Comparison of ENCODE assay signal across 20 mouse cellular contexts in the genomic region with DNA sequence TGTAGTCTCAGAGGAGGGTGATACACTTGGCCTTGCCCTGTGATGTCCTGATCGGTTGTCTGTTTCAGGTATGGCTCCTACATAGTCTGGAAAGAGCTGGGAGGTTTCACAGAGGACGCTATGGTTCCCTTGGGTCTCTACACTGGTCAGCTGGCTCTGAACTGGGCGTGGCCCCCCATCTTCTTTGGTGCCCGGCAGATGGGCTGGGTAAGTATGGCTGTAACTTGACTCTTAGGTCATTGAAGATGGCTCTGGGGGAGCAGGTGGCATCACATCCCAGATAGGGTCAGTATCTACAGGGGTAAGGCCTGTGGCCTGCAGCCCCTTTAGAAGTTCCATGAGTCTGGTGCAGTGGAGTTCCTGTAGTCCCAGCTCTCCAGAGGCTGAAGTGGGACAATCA. TPM values are rescaled to one million over a fixed set of nuclear protein-coding genes. Genes with fewer than 3 reads are reported as not detected.
"Had no signal": no experiment of that assay in that cellular context is flagged by ENCODE, and none has a peak within 500 bp of the region (broad histone marks: within the 10 kb centered on the region; RNA-seq: fewer than 3 reads in every experiment).

No protein-coding gene starts in this region.

- DNase-seq: kidney, postnatal 10 days; layer of hippocampus, postnatal 36 days; left cerebral cortex, postnatal 4 days; lung, postnatal 10 days; midbrain, embryonic 14.5 days; retina, postnatal 1 day; right cerebral cortex, postnatal 25 days; thymus, adult 18-20 months; thymus, postnatal 36 days had no signal

- H3K4me3 ChIP-seq: kidney, embryonic 15.5 days; limb, embryonic 12.5 days; limb, embryonic 15.5 days; lung, embryonic 15.5 days; megakaryocyte, embryonic 14.5 days; midbrain, embryonic 10.5 days; neural tube, embryonic 13.5 days had no signal

- H3K9ac ChIP-seq: kidney, embryonic 15.5 days; limb, embryonic 12.5 days; limb, embryonic 15.5 days; liver, embryonic 14.5 days; lung, embryonic 15.5 days; neural tube, embryonic 13.5 days had no signal

- H3K27me3 ChIP-seq: kidney, embryonic 15.5 days; limb, embryonic 12.5 days; limb, embryonic 15.5 days; lung, embryonic 15.5 days; megakaryocyte, embryonic 14.5 days; neural tube, embryonic 13.5 days had no signal

- ATAC-seq: intestine, embryonic 16.5 days had no signal

- H3K4me1 ChIP-seq: kidney, embryonic 15.5 days; limb, embryonic 12.5 days; limb, embryonic 15.5 days; lung, embryonic 15.5 days; neural tube, embryonic 13.5 days had no signal

- H3K27ac ChIP-seq: kidney, embryonic 15.5 days; limb, embryonic 12.5 days; limb, embryonic 15.5 days; liver, embryonic 14.5 days; lung, embryonic 15.5 days; midbrain, embryonic 10.5 days; neural tube, embryonic 13.5 days had no signal

- H3K9me3 ChIP-seq: kidney, embryonic 15.5 days; limb, embryonic 12.5 days; limb, embryonic 15.5 days; lung, embryonic 15.5 days; megakaryocyte, embryonic 14.5 days; midbrain, embryonic 10.5 days; neural tube, embryonic 13.5 days had no signal

- H3K4me2 ChIP-seq: kidney, embryonic 15.5 days; limb, embryonic 12.5 days; limb, embryonic 15.5 days; lung, embryonic 15.5 days; neural tube, embryonic 13.5 days had no signal

RNA-seq across cellular contexts. Expression of a gene that starts 45.5 kb away (rescaled TPM):
- total RNA-seq: layer of hippocampus, postnatal 10 days; left cerebral cortex, postnatal 14 days; left cerebral cortex, postnatal 4 days had no signal
